Mouse (Mus musculus) left cerebral cortex, adult 11 months (tissue): ENCODE results near the gene Cfap299.
"Not testable (repeated sequence)": the region's sequence is repeated elsewhere in the genome, so short reads cannot be mapped to it uniquely, and the experiment has no call there.

Experiments
- DNase-seq: peaks from one replicate; pipeline ENCODE4 v3.0.0; 2022; ENCODE audit warnings: low spot score

Gene Cfap299

GRCm38 (mm10) chr5:98328848-98329624 lies at the start of gene Cfap299:
Gene Cfap299, plus strand, starts transcription at chr5:98329304.
- DNase-seq, result peak; percentile 56

GRCm38 (mm10) chr5:98281993-98282392 lies 47.1 kb upstream of the Cfap299 start:
- DNase-seq, result no peak

- no peak for DNase-seq
Observed at GRCm38 (mm10) chr5:98283696-98284478, 45.2 kb upstream of the Cfap299 start.

GRCm38 (mm10) chr5:98290642-98291041 lies 38.5 kb upstream of the Cfap299 start:
- no peak for DNase-seq

- no peak for DNase-seq
Observed at GRCm38 (mm10) chr5:98292388-98293048, 36.6 kb upstream of the Cfap299 start.

GRCm38 (mm10) chr5:98293049-98293715 lies 35.9 kb upstream of the Cfap299 start:
- DNase-seq, result no peak

- DNase-seq, result no peak
Observed at GRCm38 (mm10) chr5:98300079-98300478, 29.0 kb upstream of the Cfap299 start.

- DNase-seq, result no peak
Observed at GRCm38 (mm10) chr5:98305673-98306072, 23.4 kb upstream of the Cfap299 start.

- DNase-seq, result no peak
Observed at GRCm38 (mm10) chr5:98306528-98306927, 22.6 kb upstream of the Cfap299 start.

GRCm38 (mm10) chr5:98326625-98327024 lies 2.5 kb upstream of the Cfap299 start:
- DNase-seq, result no peak

- DNase-seq, result not testable (repeated sequence)
Observed at GRCm38 (mm10) chr5:98343751-98344150, 14.6 kb downstream of the Cfap299 start.

- no peak for DNase-seq
Observed at GRCm38 (mm10) chr5:98344581-98344980, 15.5 kb downstream of the Cfap299 start.

- no peak for DNase-seq
Observed at GRCm38 (mm10) chr5:98346067-98346466, 17.0 kb downstream of the Cfap299 start.

- peak; percentile 47 for DNase-seq
Observed at GRCm38 (mm10) chr5:98348605-98349004, 19.5 kb downstream of the Cfap299 start.

- no peak for DNase-seq
Observed at GRCm38 (mm10) chr5:98359912-98360311, 30.8 kb downstream of the Cfap299 start.

- DNase-seq, result no peak
Observed at GRCm38 (mm10) chr5:98360792-98361419, 31.8 kb downstream of the Cfap299 start.

GRCm38 (mm10) chr5:98363428-98363827 lies 34.3 kb downstream of the Cfap299 start:
- DNase-seq, result no peak

- no peak for DNase-seq
Observed at GRCm38 (mm10) chr5:98365340-98365739, 36.2 kb downstream of the Cfap299 start.

- no peak for DNase-seq
Observed at GRCm38 (mm10) chr5:98368822-98369221, 39.7 kb downstream of the Cfap299 start.

- no peak for DNase-seq
Observed at GRCm38 (mm10) chr5:98369426-98369825, 40.3 kb downstream of the Cfap299 start.

- DNase-seq, result no peak
Observed at GRCm38 (mm10) chr5:98376058-98376798, 47.1 kb downstream of the Cfap299 start.
